Mouse (Mus musculus): ENCODE results near the gene Gss. TPM values are rescaled to one million over a fixed set of nuclear protein-coding genes. Genes with fewer than 3 reads are reported as not detected.
"Not testable (repeated sequence)": the region's sequence is repeated elsewhere in the genome, so short reads cannot be mapped to it uniquely, and the experiment has no call there.

Gene Gss
- total RNA-seq, 2 experiments from 2014 or later: 13.5 to 16.4 TPM

- intact Hi-C loops (cut with DNase I): loop anchor here (2.0 kb wide), 1 partner anchor 65 kb away; the partner anchor contains the start of gene Ggt7
- peak; percentile 13 to 45 for DNase-seq (ENCODE audit: extremely low spot score in 1 of 2, low spot score in 2 of 2)
Observed at GRCm38 (mm10) chr2:155583927-155584530, 8.6 kb downstream of the Gss start.

DNA sequence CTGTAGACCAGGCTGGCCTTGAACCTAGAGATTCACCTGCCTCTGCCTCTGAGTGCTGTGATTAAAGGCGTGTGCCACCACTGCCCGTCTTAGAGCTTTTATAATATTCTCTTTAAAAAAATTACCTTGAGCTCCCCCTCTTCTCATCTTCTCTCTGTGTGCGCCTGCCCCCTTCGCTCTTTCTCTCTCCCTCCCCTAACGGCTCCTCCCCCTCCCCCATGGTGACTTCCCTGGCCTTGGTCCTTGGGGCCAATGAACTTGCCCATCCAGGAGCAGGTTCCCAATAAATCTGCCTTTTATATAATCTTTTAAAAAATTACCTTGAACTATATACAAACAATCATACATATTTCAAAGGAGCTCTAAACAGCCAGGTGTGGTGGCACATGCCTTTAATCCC, 9.6 kb downstream of the Gss start:
- intact Hi-C loops (cut with DNase I): loop anchor here (2.0 kb wide), 1 partner anchor 64 kb away; the partner anchor contains the start of gene Ggt7
- no peak for DNase-seq (ENCODE audit: extremely low spot score in 1 of 2, low spot score in 2 of 2)

- intact Hi-C loops (cut with DNase I): loop anchor here (2.0 kb wide), 1 partner anchor 64 kb away; the partner anchor contains the start of gene Ggt7
- DNase-seq (ENCODE audit: extremely low spot score in 1 of 2, low spot score in 2 of 2): no peak
Observed at GRCm38 (mm10) chr2:155582384-155582995, 10.1 kb downstream of the Gss start.

- DNase-seq (ENCODE audit: extremely low spot score in 1 of 2, low spot score in 2 of 2): no peak
Observed at GRCm38 (mm10) chr2:155580331-155580730, 12.3 kb downstream of the Gss start.

GRCm38 (mm10) chr2:155576656-155577055, 16.0 kb downstream of the Gss start:
- intact Hi-C loops (cut with DNase I): no loop called here
- no peak for DNase-seq (ENCODE audit: extremely low spot score in 1 of 2, low spot score in 2 of 2)

More at GRCm38 (mm10) chr2:155580331-155580730, 12.3 kb downstream of the Gss start:
- intact Hi-C loops (cut with DNase I): no loop called here

GRCm38 (mm10) chr2:155574700-155575099, 17.9 kb downstream of the Gss start:
- intact Hi-C loops (cut with DNase I): no loop called here

GRCm38 (mm10) chr2:155573996-155574395, 18.6 kb downstream of the Gss start:
- no peak for DNase-seq (ENCODE audit: extremely low spot score in 1 of 2, low spot score in 2 of 2)
- intact Hi-C loops (cut with DNase I): no loop called here

More at GRCm38 (mm10) chr2:155574700-155575099, 17.9 kb downstream of the Gss start:
- DNase-seq (ENCODE audit: extremely low spot score in 1 of 2, low spot score in 2 of 2): peak; percentile 11 to 42

- no peak for DNase-seq (ENCODE audit: extremely low spot score in 1 of 2, low spot score in 2 of 2)
Observed at GRCm38 (mm10) chr2:155573001-155573400, 19.6 kb downstream of the Gss start.

DNA sequence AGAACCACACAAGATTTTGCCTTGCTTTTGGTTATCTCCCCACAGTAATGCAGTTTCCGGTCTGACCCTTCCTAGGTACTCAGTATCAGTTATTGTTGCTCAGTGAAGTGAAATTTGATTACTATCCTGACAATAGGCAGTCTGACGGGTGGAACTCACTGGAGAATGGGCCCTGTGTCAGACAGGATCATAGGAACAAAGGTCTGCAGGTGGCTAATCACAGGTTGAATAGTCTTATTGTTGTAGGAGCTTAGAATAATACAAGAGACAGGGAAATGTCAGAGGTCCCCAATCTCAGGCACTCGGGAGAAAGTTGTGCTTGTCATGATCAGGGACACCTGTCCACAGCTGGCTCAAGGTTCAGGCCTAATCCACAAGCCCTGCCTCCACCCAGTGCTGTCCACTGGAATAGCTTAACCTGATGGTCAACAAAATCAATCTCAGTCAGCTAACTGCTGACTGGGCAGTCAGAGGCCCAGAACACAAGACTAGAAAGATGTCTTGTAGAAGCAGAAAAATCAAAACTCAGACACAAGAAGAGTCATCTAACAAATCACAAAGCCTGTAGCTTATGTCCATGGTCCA, 23.3 kb downstream of the Gss start:
- intact Hi-C loops (cut with DNase I): no loop called here

More at GRCm38 (mm10) chr2:155573001-155573400, 19.6 kb downstream of the Gss start:
- intact Hi-C loops (cut with DNase I): no loop called here

GRCm38 (mm10) chr2:155567751-155568150, 24.9 kb downstream of the Gss start:
- no peak for DNase-seq (ENCODE audit: extremely low spot score in 1 of 2, low spot score in 2 of 2)
- intact Hi-C loops (cut with DNase I): no loop called here

More for the DNA sequence above, 23.3 kb downstream of the Gss start:
- DNase-seq (ENCODE audit: extremely low spot score in 1 of 2, low spot score in 2 of 2): no peak

- DNase-seq (ENCODE audit: extremely low spot score in 1 of 2, low spot score in 2 of 2): no peak
- intact Hi-C loops (cut with DNase I): no loop called here
Observed at GRCm38 (mm10) chr2:155562934-155563333, 29.7 kb downstream of the Gss start.

DNA sequence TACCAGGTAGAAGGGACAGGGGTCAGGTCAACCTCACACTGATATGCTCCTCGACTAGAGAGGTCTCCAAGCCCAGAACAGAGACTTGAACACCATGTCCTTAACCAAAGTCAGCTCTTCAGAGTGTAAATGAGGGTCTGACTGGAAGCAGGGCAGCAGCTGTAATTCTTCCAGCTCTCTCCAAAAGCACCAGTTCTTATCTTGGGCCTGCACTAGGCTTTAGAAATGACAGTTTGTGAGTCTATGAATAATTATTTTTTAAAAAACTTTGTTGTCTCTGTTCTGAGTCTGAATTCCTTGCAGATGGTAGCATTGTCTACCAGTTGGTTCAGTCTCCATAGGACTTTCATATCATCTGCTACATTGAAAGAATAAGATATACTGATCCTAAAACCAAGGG, 30.4 kb downstream of the Gss start:
- no peak for DNase-seq (ENCODE audit: extremely low spot score in 1 of 2, low spot score in 2 of 2)
- intact Hi-C loops (cut with DNase I): no loop called here

DNA sequence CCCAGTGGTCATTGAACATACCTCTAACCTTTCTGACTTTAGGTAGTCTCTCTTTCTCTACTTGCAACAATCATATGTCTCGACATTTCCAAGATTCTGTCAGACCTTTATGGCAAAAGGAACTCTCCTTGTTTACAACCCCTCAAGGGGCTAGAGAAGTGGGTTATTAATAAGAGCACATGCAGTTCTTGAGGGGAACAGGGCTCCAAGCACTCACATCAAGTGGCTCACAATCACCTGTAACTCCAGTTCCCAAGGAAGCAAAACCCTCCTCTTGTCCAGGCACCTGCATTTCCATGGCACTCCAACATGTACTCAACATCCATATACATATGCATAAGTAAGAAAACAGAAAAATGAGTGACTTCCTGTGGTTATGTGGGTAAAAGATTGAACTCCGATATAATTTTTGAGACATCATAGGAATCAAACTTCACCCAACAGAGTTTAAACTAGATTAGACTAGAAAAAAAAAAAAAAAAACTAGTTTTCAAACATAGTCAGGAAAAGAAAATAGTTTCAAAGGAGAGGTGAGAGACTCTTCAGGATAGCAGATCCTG, 38.1 kb downstream of the Gss start:
- DNase-seq (ENCODE audit: extremely low spot score in 1 of 2, low spot score in 2 of 2): no peak

GRCm38 (mm10) chr2:155552949-155553354, 39.7 kb downstream of the Gss start:
- DNase-seq (ENCODE audit: extremely low spot score in 1 of 2, low spot score in 2 of 2): no peak
- intact Hi-C loops (cut with DNase I): no loop called here

More for the DNA sequence above, 38.1 kb downstream of the Gss start:
- intact Hi-C loops (cut with DNase I): no loop called here

DNA sequence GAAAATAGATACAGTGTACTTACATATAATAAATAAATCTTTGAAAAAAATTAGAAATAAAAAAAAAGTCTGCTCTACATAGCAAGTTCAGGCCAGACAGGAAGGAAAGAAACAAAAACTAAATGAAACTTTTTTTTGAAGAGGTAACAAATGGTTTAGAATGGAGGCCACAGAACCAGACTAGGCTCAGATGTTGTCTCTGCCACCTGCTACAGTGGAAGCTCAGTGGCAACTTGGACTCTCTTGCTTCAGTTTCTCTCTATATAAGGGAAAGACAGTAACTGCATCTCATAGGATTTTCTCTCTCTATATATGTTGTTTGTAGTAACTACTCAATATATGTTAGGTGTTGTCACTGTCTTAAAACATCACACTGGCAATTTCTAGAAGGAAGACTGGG, 40.3 kb downstream of the Gss start:
- intact Hi-C loops (cut with DNase I): no loop called here
- DNase-seq (ENCODE audit: extremely low spot score in 1 of 2, low spot score in 2 of 2): no peak

DNA sequence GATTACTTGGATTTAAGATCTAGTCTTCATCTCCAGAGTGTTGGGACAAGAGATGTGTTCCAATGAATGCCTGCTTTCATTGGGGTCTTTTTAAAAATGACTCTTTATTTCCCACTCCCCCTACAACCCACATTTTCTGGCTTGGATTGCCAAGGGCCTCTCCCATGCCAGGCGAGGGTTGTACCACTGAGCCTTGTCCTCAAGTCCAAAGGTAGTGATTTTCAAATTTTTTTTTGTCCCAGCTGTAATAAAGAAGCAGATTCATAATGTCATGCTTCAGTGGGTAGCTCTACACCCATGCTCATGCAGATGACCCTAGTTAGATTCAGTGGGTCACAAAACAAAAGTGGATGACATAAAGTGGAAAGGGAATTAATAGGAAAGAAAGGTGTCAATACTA, 45.7 kb downstream of the Gss start:
- intact Hi-C loops (cut with DNase I): no loop called here
- no peak for DNase-seq (ENCODE audit: extremely low spot score in 1 of 2, low spot score in 2 of 2)

- intact Hi-C loops (cut with DNase I): no loop called here
- no peak for DNase-seq (ENCODE audit: extremely low spot score in 1 of 2, low spot score in 2 of 2)
Observed at GRCm38 (mm10) chr2:155540822-155541458, 51.7 kb downstream of the Gss start.

- intact Hi-C loops (cut with DNase I): no loop called here
- DNase-seq (ENCODE audit: extremely low spot score in 1 of 2, low spot score in 2 of 2): no peak
Observed at GRCm38 (mm10) chr2:155539696-155540095, 52.9 kb downstream of the Gss start.

DNA sequence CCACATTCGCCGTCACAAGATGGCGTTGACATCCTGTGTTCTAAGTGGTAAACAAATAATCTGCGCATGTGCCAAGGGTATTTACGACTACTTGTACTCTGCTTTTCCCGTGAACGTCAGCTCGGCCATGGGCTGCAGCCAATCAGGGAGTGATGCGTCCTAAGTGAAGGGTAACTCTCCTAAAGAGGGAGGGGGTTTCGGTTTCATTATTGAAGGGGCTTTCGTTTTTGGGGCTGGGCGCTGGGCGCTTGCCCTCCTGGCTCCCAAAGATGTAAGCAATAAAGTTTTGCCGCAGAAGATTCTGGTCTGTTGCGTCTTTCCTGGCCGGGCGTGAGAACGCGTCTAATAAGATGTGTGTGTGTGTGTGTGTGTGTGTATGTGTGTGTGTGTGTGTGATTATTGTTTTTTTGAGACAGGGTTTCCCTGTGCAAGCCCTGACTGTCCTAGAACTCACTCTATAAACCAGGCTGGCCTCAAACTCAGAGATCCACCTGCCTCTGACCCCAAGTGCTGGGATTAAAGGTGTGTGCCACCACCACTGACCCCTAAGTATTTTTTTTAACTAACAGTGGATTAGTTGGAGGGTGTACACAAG, 54.0 kb downstream of the Gss start:
- intact Hi-C loops (cut with DNase I): not testable (repeated sequence)

More for the DNA sequence above, 54.0 kb downstream of the Gss start:
- not testable (repeated sequence) for DNase-seq (ENCODE audit: extremely low spot score in 1 of 2, low spot score in 2 of 2)

All from left cerebral cortex, postnatal 10 days (tissue).